Mouse (Mus musculus) myocyte (in vitro differentiated cells): Measurements from ENCODE around the gene Sfrp5. TPM values are rescaled to one million over a fixed set of nuclear protein-coding genes. Genes with fewer than 3 reads are reported as not detected.

Experiments used
- H3K27me3 ChIP-seq: one replicate; pipeline ENCODE4 v1.6.1; 2011; ENCODE audit not compliant: control insufficient read depth, insufficient read depth, insufficient read length
- H3K36me3 ChIP-seq: one replicate; pipeline ENCODE4 v1.6.1; 2011; ENCODE audit not compliant: control insufficient read depth, insufficient read depth
- H3K4me2 ChIP-seq: one replicate; pipeline ENCODE4 v1.6.1; 2011; ENCODE audit warnings: low read depth, control low read depth
- H3K4me3 ChIP-seq: one replicate; pipeline ENCODE4 v1.5.1; 2011; ENCODE audit warnings: mild to moderate bottlenecking, control low read depth, moderate library complexity
- H3K79me2 ChIP-seq: one replicate; pipeline ENCODE4 v1.6.1; 2011; ENCODE audit not compliant: control insufficient read depth, insufficient read depth
- H3ac ChIP-seq: one replicate; pipeline ENCODE4 v1.6.1; 2011; ENCODE audit not compliant: control insufficient read depth, insufficient read length
- CEBPB ChIP-seq: IDR thresholded peaks from 2 replicates; pipeline ENCODE4 v1.6.1; 2011; ENCODE audit warnings: mild to moderate bottlenecking, moderate library complexity; ENCODE audit not compliant: poor library complexity, insufficient read depth, severe bottlenecking
- E2F4 ChIP-seq: IDR thresholded peaks from one replicate; pipeline ENCODE4 v1.6.1; 2011; ENCODE audit warnings: mild to moderate bottlenecking, control low read depth, moderate library complexity; ENCODE audit not compliant: insufficient read depth
- MAX ChIP-seq: IDR thresholded peaks from one replicate; pipeline ENCODE4 v1.6.1; 2011; ENCODE audit warnings: low read depth, mild to moderate bottlenecking, control low read depth
- MYOD1 ChIP-seq, 3 experiments: IDR thresholded peaks; one replicate each; pipeline ENCODE4 v1.6.1; 2011; ENCODE audit warnings: control low read depth in 2 of 3, low read depth in 2 of 3, mild to moderate bottlenecking in 2 of 3, moderate library complexity in 1 of 3; ENCODE audit not compliant: insufficient read length in 2 of 3, control insufficient read depth in 1 of 3
- MYOG ChIP-seq, 3 experiments: IDR thresholded peaks; one replicate each; pipeline ENCODE4 v1.6.1; 2011; ENCODE audit warnings: control low read depth in 2 of 3, low read depth in 2 of 3, mild to moderate bottlenecking in 2 of 3; ENCODE audit not compliant: insufficient read length in 2 of 3, control insufficient read depth in 1 of 3, insufficient read depth in 1 of 3
- POLR2A ChIP-seq: IDR thresholded peaks from one replicate; pipeline ENCODE4 v1.6.1; 2011; ENCODE audit warnings: low read depth, mild to moderate bottlenecking, control low read depth, moderate library complexity; ENCODE audit not compliant: insufficient read length
- POLR2AphosphoS2 ChIP-seq: IDR thresholded peaks from one replicate; pipeline ENCODE4 v1.6.1; 2011; ENCODE audit warnings: low read depth, control low read depth; ENCODE audit not compliant: insufficient read length
- REST ChIP-seq: IDR thresholded peaks from one replicate; pipeline ENCODE4 v1.6.1; 2011; ENCODE audit warnings: mild to moderate bottlenecking, control low read depth, moderate library complexity; ENCODE audit not compliant: insufficient read depth, insufficient read length
- SRF ChIP-seq: IDR thresholded peaks from one replicate; pipeline ENCODE4 v1.6.1; 2011; ENCODE audit warnings: low read depth; ENCODE audit not compliant: control insufficient read depth, insufficient read length
- TCF12 ChIP-seq: IDR thresholded peaks from one replicate; pipeline ENCODE4 v1.6.1; 2011; ENCODE audit warnings: mild to moderate bottlenecking, control low read depth; ENCODE audit not compliant: poor library complexity, insufficient read depth, severe bottlenecking
- TCF3 ChIP-seq: IDR thresholded peaks from one replicate; pipeline ENCODE4 v1.6.1; 2011; ENCODE audit warnings: low read depth, control low read depth; ENCODE audit not compliant: insufficient read length
- USF1 ChIP-seq: IDR thresholded peaks from one replicate; pipeline ENCODE4 v1.6.1; 2011; ENCODE audit warnings: low read depth, mild to moderate bottlenecking, control low read depth, moderate library complexity
- polyA plus RNA-seq: library from polyadenylated mRNA; unstranded; fragments of >200 nt; fragmentation: generic; extraction: Trizol; gene quantifications from one replicate; pipeline ENCODE4 v1.2.1, GENCODE M21; 2012; ENCODE audit warnings: missing spikeins

The Sfrp5 gene
- polyA plus RNA-seq, 1 experiment, result 0.04 TPM

DNA sequence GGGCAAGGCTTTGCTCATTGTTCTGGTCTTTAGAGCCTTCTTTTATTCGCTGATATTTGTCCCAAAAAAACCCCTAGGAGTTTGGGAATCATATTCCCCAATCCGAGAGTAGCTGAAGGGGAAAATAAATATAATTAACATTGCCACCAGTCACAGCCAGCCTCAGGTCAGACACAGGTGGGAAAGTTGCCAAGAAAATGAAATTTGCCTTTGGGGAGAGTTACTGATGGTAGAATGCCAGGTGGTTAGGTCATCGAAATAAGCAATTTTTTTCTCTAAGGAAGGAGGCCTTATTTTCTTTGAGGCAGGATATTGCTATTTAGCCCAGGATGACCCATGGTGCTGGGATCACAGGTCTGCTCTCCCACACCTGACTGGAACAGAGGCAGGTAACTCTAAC lies 35.3 kb downstream of the Sfrp5 start:
- no peak for TF ChIP-seq POLR2A
- TF ChIP-seq CEBPB, result no peak
- no peak for TF ChIP-seq REST
- no peak for TF ChIP-seq MYOD1 (IDR thresholded peaks at IDR 0.05; ENCODE audit: control insufficient read depth in 1 of 3, insufficient read length in 2 of 3, low read depth in 2 of 3)
- TF ChIP-seq MAX, result no peak
- no peak for TF ChIP-seq TCF3
- no peak for TF ChIP-seq POLR2AphosphoS2
- TF ChIP-seq TCF12, result no peak
- no peak for TF ChIP-seq MYOG (IDR thresholded peaks at IDR 0.05; ENCODE audit: control insufficient read depth in 1 of 3, insufficient read depth in 1 of 3, insufficient read length in 2 of 3, low read depth in 2 of 3)
- TF ChIP-seq E2F4, result no peak
- TF ChIP-seq USF1, result no peak
- no peak for TF ChIP-seq SRF
- Histone ChIP-seq H3K79me2 (peaks cover 7% of the 10 kb centered on the region), H3K36me3 (no peaks in the 10 kb centered on the region), H3ac (no peak overlapping the region), H3K4me2 (no peak overlapping the region), H3K27me3 (no peaks in the 10 kb centered on the region), H3K4me3 (no peak overlapping the region)

- peaks cover 5% of the 10 kb centered on the region for H3K79me2 ChIP-seq
- TF ChIP-seq POLR2A (no peak), TCF3 (no peak), MYOD1 (IDR thresholded peaks at IDR 0.05; ENCODE audit: control insufficient read depth in 1 of 3, insufficient read length in 2 of 3, low read depth in 2 of 3) (no peak), USF1 (no peak), REST (no peak)
- no peaks in the 10 kb centered on the region for H3K36me3 ChIP-seq
- H3K4me3 ChIP-seq, result no peak overlapping the region
- no peak overlapping the region for H3ac ChIP-seq
- H3K27me3 ChIP-seq, result no peaks in the 10 kb centered on the region
- peak overlapping the region; percentile 84 for H3K4me2 ChIP-seq
Observed at GRCm38 (mm10) chr19:42166130-42166529, 35.9 kb downstream of the Sfrp5 start.

DNA sequence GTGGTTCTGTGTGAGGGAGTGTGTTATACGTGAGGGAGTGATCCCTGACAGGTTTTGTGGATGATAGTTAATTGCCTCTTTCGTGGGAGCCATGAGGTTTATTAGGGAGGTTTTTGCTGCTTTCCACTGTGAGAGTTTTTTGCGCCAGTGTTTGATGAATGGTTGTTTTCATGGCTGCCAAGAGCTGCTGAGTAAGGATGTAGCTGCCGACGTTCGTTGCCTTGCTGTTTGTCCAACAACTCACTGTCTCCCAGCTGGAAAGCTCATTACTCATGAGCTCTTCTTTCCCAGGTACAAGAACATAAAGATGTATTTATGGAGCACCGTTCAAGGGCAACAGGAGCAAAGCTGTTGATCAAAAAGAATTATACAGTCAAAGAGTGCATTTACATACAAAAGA lies 37.9 kb downstream of the Sfrp5 start:
- no peak overlapping the region for H3K4me3 ChIP-seq
- H3K27me3 ChIP-seq, result no peaks in the 10 kb centered on the region
- TF ChIP-seq MYOD1 (IDR thresholded peaks at IDR 0.05; ENCODE audit: control insufficient read depth in 1 of 3, insufficient read length in 2 of 3, low read depth in 2 of 3) (no peak), TCF12 (no peak), USF1 (no peak), TCF3 (no peak), POLR2A (no peak), CEBPB (no peak), REST (no peak), MYOG (IDR thresholded peaks at IDR 0.05; ENCODE audit: control insufficient read depth in 1 of 3, insufficient read depth in 1 of 3, insufficient read length in 2 of 3, low read depth in 2 of 3) (no peak), MAX (no peak), POLR2AphosphoS2 (no peak), E2F4 (no peak), SRF (no peak)
- no peak overlapping the region for H3K4me2 ChIP-seq
- H3K79me2 ChIP-seq, result no peaks in the 10 kb centered on the region
- no peaks in the 10 kb centered on the region for H3K36me3 ChIP-seq
- H3ac ChIP-seq, result no peak overlapping the region

DNA sequence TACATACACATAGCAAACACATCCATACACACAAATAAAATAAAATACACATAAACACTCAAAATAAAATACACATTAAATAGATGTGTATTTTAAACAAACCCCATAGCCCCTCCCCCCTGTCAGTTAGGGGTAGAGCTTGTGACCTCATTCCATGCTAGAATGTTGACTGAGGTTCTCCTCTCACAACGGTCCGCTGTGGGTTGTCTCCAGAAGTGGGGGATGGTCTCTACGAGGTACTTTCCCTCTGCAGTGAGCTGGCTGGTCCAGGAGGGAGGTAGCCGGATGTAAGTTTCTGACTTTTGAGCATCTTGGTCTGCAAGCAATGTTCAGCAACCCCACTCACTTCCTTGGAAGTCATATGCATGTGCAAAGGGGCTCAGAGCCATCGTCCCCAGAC lies 38.3 kb downstream of the Sfrp5 start, which contains the start of gene Zfyve27:
TSS of gene Zfyve27 (plus strand) at position 188 of the 400 bp plus-strand sequence.
- no peak within 1 kb of the TSS for H3K4me3 ChIP-seq
- no peaks in the 10 kb centered on the region for H3K79me2 ChIP-seq
- no peaks in the 10 kb centered on the region for H3K27me3 ChIP-seq
- no peaks in the 10 kb centered on the region for H3K36me3 ChIP-seq
- H3ac ChIP-seq, result no peak within 1 kb of the TSS
- H3K4me2 ChIP-seq, result no peak within 1 kb of the TSS
- TF ChIP-seq TCF12 (no peak), MYOG (IDR thresholded peaks at IDR 0.05; ENCODE audit: control insufficient read depth in 1 of 3, insufficient read depth in 1 of 3, insufficient read length in 2 of 3, low read depth in 2 of 3) (no peak), USF1 (no peak), E2F4 (no peak), POLR2A (no peak), REST (no peak), MYOD1 (IDR thresholded peaks at IDR 0.05; ENCODE audit: control insufficient read depth in 1 of 3, insufficient read length in 2 of 3, low read depth in 2 of 3) (no peak), TCF3 (no peak), POLR2AphosphoS2 (no peak), SRF (no peak), MAX (no peak), CEBPB (no peak)

DNA sequence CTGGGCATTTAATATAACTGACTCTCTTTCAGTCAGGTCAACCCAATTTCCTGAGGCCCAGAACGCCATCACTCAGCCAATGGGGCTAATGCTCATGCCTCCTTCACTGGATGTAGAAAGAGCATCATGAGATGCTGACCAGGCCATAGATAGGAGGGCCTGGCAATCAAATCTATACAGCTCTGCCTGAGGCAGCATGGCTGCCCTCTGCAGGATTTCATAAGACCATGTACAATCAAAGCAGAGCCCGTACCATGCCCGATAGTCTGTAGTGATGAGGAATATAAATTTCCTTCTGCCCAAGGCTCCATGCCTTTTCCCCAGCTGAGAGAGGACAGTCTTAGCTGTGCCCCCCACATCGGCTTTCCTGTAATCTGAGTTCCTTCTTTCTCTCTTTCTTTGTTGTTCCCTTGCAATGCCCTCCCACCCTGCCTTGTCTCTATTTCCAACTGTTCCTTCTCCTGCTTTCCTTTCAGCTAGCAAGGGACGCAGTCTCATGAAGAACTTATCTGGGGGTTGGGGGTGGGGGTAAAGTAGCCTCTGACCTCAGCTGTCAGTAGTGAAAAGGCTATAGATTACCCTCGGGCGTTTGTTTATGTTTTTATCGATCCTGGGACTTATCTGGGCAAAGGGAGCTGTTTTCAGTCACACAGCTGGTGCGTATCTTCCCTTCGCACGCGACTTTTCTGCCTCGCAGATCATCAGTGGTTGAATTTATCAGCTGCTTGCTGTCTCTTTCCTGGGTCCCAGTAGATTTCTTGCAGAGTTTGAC lies 43.6 kb downstream of the Sfrp5 start:
- Histone ChIP-seq H3K27me3 (no peaks in the 10 kb centered on the region), H3ac (no peak overlapping the region), H3K79me2 (no peaks in the 10 kb centered on the region), H3K36me3 (no peaks in the 10 kb centered on the region), H3K4me3 (no peak overlapping the region), H3K4me2 (no peak overlapping the region)
- TF ChIP-seq E2F4, result no peak
- TF ChIP-seq MYOG (IDR thresholded peaks at IDR 0.05; ENCODE audit: control insufficient read depth in 1 of 3, insufficient read depth in 1 of 3, insufficient read length in 2 of 3, low read depth in 2 of 3), result no peak
- no peak for TF ChIP-seq REST
- TF ChIP-seq MYOD1 (IDR thresholded peaks at IDR 0.05; ENCODE audit: control insufficient read depth in 1 of 3, insufficient read length in 2 of 3, low read depth in 2 of 3), result no peak
- no peak for TF ChIP-seq TCF3
- no peak for TF ChIP-seq CEBPB
- TF ChIP-seq SRF, result no peak
